Mouse (Mus musculus) midbrain, embryonic 15.5 days (tissue): ENCODE measurements around the gene Myo6. TPM values are rescaled to one million over a fixed set of nuclear protein-coding genes. Genes with fewer than 3 reads are reported as not detected.
A peak's percentile ranks its signal among the peaks of the same experiment; 100 is the strongest.
"Not testable (repeated sequence)": the region's sequence is repeated elsewhere in the genome, so short reads cannot be mapped to it uniquely, and the experiment has no call there.

Experiments
- ATAC-seq: fragments of 200-750 bp; cut with Nextera tagmentation; replicated peaks from 2 replicates; pipeline ENCODE4 v1.8.0; 2017; ENCODE audit warnings: moderate TSS enrichment
- H3K27ac ChIP-seq: fragments of 300-500 bp; sonication (generic); 2 replicates; pipeline ENCODE4 v1.5.1; 2015; ENCODE audit warnings: mild to moderate bottlenecking, inconsistent platforms
- H3K27me3 ChIP-seq: fragments of 300-500 bp; sonication (generic); replicated peaks from 2 replicates; pipeline ENCODE4 v1.6.1; 2015; ENCODE audit warnings: inconsistent platforms
- H3K36me3 ChIP-seq: fragments of 300-500 bp; sonication (generic); replicated peaks from 2 replicates; pipeline ENCODE4 v1.6.1; 2015; ENCODE audit warnings: inconsistent platforms
- H3K4me1 ChIP-seq: fragments of 300-500 bp; sonication (generic); 2 replicates; pipeline ENCODE4 v1.6.1; 2015; ENCODE audit warnings: inconsistent platforms
- H3K4me2 ChIP-seq: fragments of 300-500 bp; sonication (generic); 2 replicates; pipeline ENCODE4 v1.6.1; 2015; ENCODE audit warnings: inconsistent platforms, mild to moderate bottlenecking, moderate library complexity
- H3K4me3 ChIP-seq: fragments of 300-500 bp; sonication (generic); 2 replicates; pipeline ENCODE4 v1.5.1; 2015; ENCODE audit warnings: mild to moderate bottlenecking, inconsistent platforms
- H3K9ac ChIP-seq: fragments of 300-500 bp; sonication (generic); 2 replicates; pipeline ENCODE4 v1.6.1; 2015; ENCODE audit warnings: mild to moderate bottlenecking, inconsistent platforms
- H3K9me3 ChIP-seq: fragments of 300-500 bp; sonication (generic); 2 replicates; pipeline ENCODE4 v1.6.1; 2016; ENCODE audit warnings: inconsistent platforms
- WGBS: fragments of 180-500 bp; shearing (Covaris S2); methylation state at CpG from one replicate; pipeline ENCODE4 v1.1.7; 2015; ENCODE audit warnings: mixed read lengths; 5-methylcytosine and 5-hydroxymethylcytosine counted together
- polyA plus RNA-seq: library from polyadenylated mRNA; unstranded; fragments of >200 nt; fragmentation: Nextera tagmentation; extraction: Ambion mirVana; gene quantifications from 2 replicates; pipeline ENCODE4 v1.2.1, GENCODE M21; 2015

Myo6 gene
- polyA plus RNA-seq, 1 experiment from 2014 or later = 18.1 TPM

DNA sequence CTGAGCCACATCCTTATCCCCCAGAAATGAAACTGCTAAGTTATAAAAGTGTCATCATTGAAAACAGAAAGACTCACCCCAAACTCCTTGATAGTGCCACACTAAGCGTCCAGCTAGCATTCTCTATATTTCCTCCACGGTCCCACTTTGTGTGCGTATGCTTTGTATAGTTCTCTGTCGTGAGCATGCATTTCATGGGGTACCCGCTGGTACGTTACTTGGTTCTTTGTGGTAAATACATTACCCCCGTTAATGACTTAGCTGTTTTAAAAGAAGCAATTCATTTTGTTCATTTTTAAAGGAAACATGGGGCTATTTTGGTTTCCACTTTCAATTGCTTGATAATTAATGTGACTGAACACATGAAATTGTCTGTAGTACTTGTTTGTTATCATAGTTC is 122.0 kb downstream of the Myo6 start:
- Histone ChIP-seq H3K9ac (no peak overlapping the region), H3K4me3 (no peak overlapping the region), H3K4me2 (no peak overlapping the region), H3K36me3 (0 out of 2 replicates have a peak, but pooled peaks cover 2% of the 10 kb centered on the region), H3K4me1 (no peaks in the 10 kb centered on the region), H3K27me3 (no peaks in the 10 kb centered on the region), H3K27ac (no peak overlapping the region), H3K9me3 (no peaks in the 10 kb centered on the region)
- ATAC-seq = no peak
- 92% methylated on average over 7 of the region's 7 CpGs for WGBS

DNA sequence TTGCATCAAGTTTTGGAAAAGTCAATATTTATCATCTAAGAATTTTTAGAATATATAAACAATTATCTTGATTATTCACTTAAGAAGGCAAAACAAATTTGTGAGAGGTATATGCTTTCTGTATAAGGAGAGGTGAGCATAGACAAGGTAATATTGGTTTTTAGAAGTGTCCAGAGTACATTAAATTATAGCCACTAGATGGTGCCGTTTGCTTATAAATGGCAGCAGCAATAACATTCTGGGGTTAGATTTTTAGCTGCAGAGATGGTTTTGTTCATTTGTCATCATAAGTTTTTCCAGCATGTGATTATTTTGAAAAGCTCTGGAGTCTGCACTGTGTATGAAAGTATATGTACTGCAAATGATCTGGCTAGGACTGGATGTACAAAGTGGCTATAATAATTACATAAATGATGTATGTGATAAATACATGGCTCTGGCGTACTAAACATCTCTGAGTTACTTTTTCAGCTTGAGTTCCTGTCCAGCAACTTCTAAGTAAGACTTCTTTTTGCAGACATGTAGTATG is 128.3 kb downstream of the Myo6 start:
- 0 out of 2 replicates have a peak, but pooled peaks have one; percentile 42 for ATAC-seq
- H3K27me3 ChIP-seq = no peaks in the 10 kb centered on the region
- H3K4me2 ChIP-seq = no peak overlapping the region
- 57% methylated on average over 2 of the region's 2 CpGs for WGBS
- H3K4me3 ChIP-seq = no peak overlapping the region
- H3K27ac ChIP-seq = no peak overlapping the region
- H3K9ac ChIP-seq = no peak overlapping the region
- no peaks in the 10 kb centered on the region for H3K9me3 ChIP-seq
- H3K4me1 ChIP-seq = no peaks in the 10 kb centered on the region
- 0 out of 2 replicates have a peak, but pooled peaks cover 7% of the 10 kb centered on the region for H3K36me3 ChIP-seq

DNA sequence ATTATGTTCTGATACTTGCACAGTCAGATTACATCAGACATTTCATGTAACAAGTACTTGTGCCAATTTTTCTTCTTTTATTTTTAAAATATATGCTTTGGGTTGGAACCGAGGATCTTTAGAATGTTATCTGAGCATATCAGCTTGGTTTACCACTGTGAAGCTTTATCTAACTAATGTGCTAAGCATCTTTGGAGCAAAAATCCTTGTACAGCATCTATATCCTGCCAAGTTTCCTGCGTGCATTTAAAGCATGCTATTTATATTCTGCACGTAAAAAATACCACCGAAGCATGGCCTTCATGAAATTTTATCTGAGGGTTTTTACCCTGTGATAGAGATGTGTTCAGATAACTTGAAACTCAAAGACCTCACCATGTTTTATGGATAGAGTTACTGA is 131.3 kb downstream of the Myo6 start:
- Histone ChIP-seq H3K27ac (no peak overlapping the region), H3K9ac (no peak overlapping the region), H3K4me3 (no peak overlapping the region), H3K36me3 (0 out of 2 replicates have a peak, but pooled peaks cover 7% of the 10 kb centered on the region), H3K9me3 (no peaks in the 10 kb centered on the region), H3K27me3 (no peaks in the 10 kb centered on the region), H3K4me2 (no peak overlapping the region), H3K4me1 (no peaks in the 10 kb centered on the region)
- 72% methylated on average over 4 of the region's 4 CpGs for WGBS
- no peak for ATAC-seq

DNA sequence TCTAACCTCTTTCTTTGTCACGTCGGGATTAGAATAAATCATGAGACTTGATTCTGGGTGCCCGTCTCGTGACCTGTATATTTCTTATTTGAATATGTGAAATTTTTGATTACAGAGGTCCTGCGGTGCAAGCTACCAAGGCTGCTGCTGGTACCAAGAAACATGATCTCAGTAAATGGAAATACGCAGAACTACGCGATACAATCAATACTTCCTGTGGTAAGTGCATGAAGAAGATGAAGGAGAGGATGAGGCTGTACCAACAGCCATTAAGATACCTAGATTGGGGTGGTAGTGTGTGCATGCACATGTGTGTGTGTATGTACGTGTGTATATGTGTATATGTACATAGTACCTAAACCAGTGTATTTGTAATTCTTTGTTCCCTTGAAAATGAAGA is 134.2 kb downstream of the Myo6 start:
- Histone ChIP-seq H3K27me3 (no peaks in the 10 kb centered on the region), H3K4me2 (no peak overlapping the region), H3K4me1 (no peaks in the 10 kb centered on the region), H3K36me3 (no peaks in the 10 kb centered on the region), H3K9me3 (no peaks in the 10 kb centered on the region), H3K4me3 (no peak overlapping the region), H3K27ac (no peak overlapping the region), H3K9ac (no peak overlapping the region)
- no peak for ATAC-seq
- WGBS = 92% methylated on average over 9 of the region's 9 CpGs

DNA sequence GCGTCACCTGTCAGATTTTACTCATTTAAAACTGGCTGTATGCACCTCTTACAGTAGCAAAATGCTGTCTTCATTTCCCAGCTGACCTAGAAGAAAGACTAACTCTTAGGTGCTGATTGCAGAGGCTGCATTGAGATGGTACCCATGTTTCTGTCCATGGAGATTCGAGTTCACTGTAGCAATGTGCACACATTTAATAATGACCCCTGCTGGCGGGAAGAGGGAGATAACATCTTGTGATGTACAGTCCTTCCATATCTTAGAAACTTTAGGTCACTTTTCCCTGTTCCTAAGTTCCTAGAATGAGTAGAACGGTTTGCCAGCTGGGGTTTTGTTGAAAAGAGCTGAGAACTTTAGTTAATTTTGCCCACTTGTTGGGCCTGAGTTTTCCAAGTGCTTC is 138.7 kb downstream of the Myo6 start:
- H3K9me3 ChIP-seq = no peaks in the 10 kb centered on the region

DNA sequence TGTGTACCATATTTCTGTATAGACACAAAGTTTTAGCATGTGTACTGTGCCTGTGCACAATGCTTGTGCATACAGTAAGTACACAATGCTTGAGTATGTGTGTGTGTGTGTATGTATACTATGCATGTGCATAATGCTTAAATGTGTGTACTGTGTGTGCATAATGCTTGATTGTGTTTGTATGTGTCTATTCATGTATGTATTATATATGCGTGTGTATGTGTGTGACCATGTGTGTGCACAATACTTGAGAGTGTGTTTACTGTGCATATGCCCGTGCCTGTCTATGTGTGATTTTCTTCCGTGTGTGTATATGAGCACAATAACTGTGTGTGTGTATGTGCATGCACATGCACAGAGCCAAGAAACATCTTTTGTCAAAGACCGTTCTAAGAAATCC is 141.6 kb downstream of the Myo6 start:
- Histone ChIP-seq H3K9me3 (no peaks in the 10 kb centered on the region), H3K4me2 (peak overlapping the region; percentile 42), H3K27me3 (no peaks in the 10 kb centered on the region), H3K4me3 (peak overlapping the region; percentile 26), H3K9ac (no peak overlapping the region), H3K36me3 (no peaks in the 10 kb centered on the region), H3K27ac (peak overlapping the region; percentile 59; the same call in 1 of the 2 replicates), H3K4me1 (peaks cover 6% of the 10 kb centered on the region; the same call in 1 of the 2 replicates)
- ATAC-seq = peak; percentile 73
- 73% methylated on average over 4 of the region's 4 CpGs for WGBS

More for the DNA sequence above, 138.7 kb downstream of the Myo6 start:
- WGBS = 77% methylated on average over 4 of the region's 4 CpGs
- ATAC-seq = no peak
- Histone ChIP-seq H3K4me1 (peaks cover 6% of the 10 kb centered on the region; the same call in 1 of the 2 replicates), H3K4me3 (no peak overlapping the region), H3K4me2 (no peak overlapping the region), H3K27ac (no peak overlapping the region), H3K36me3 (no peaks in the 10 kb centered on the region), H3K27me3 (no peaks in the 10 kb centered on the region), H3K9ac (no peak overlapping the region)

DNA sequence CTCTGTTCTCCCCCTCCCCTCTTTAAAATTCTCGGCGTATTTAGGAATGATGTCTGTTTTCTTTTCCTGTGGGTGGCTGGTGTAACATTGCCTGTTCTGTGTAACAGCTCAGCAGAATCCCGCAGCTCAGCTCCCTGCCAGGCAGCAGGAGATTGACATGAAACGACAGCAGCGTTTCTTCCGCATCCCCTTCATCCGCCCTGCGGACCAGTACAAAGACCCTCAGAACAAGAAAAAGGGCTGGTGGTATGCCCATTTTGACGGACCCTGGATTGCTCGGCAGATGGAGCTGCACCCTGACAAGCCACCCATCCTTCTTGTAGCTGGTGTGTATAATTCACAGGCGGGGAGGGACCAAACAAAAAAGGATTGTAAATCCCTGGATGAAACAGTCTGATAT is 142.0 kb downstream of the Myo6 start:
- peak overlapping the region; percentile 44 for H3K9ac ChIP-seq
- no peaks in the 10 kb centered on the region for H3K36me3 ChIP-seq
- 11% methylated on average over 11 of the region's 11 CpGs for WGBS
- peaks cover 6% of the 10 kb centered on the region; the same call in 1 of the 2 replicates for H3K4me1 ChIP-seq
- H3K4me3 ChIP-seq = peak overlapping the region; percentile 26
- peak; percentile 90 for ATAC-seq
- H3K27ac ChIP-seq = peak overlapping the region; percentile 59
- no peaks in the 10 kb centered on the region for H3K9me3 ChIP-seq
- H3K27me3 ChIP-seq = no peaks in the 10 kb centered on the region
- peak overlapping the region; percentile 42 for H3K4me2 ChIP-seq

DNA sequence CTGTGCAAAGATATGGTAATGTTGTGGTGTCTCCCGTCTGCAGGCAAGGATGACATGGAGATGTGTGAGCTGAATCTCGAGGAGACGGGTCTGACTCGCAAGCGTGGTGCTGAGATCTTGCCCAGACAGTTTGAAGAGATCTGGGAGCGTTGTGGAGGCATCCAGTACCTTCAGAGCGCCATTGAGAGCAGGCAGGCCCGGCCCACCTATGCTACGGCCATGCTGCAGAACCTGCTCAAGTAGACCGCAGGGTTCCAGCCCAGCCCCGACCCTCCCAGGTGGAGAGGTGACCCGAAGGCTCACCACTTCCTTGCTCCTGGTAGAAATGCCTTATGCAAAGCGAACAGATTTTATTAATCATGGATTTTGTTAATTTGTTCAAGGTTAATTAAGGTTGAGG is 142.8 kb downstream of the Myo6 start:
- Histone ChIP-seq H3K9ac (no peak overlapping the region), H3K4me3 (no peak overlapping the region), H3K36me3 (no peaks in the 10 kb centered on the region), H3K4me2 (no peak overlapping the region), H3K27ac (no peak overlapping the region), H3K4me1 (peaks cover 6% of the 10 kb centered on the region; the same call in 1 of the 2 replicates), H3K27me3 (no peaks in the 10 kb centered on the region), H3K9me3 (no peaks in the 10 kb centered on the region)
- 80% methylated on average over 13 of the region's 13 CpGs for WGBS
- peak; percentile 50 for ATAC-seq

DNA sequence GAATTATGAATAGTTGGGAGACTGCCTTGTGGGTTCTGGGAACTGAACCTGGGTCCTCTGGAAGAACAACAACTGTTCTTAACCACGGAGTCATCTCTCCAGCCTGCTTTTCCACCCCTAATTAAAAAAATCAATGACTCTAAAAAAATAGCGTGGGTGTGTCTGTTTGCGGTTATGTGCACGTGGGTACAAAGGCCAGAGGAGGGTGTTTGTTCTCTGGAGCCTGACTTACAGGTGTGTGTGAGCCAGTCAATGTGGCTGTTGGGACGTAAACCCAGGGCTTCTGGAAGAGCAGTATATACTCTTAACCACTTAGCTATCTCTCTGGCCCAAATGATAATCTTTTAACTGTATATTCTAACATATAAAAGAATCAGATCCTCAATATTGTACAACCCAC is 148.8 kb downstream of the Myo6 start:
- Histone ChIP-seq H3K27ac (no peak overlapping the region), H3K9ac (no peak overlapping the region), H3K4me1 (no peaks in the 10 kb centered on the region), H3K36me3 (no peaks in the 10 kb centered on the region), H3K4me3 (no peak overlapping the region), H3K27me3 (no peaks in the 10 kb centered on the region), H3K9me3 (no peaks in the 10 kb centered on the region), H3K4me2 (no peak overlapping the region)
- no peak for ATAC-seq
- WGBS = 92% methylated on average over 5 of the region's 5 CpGs

DNA sequence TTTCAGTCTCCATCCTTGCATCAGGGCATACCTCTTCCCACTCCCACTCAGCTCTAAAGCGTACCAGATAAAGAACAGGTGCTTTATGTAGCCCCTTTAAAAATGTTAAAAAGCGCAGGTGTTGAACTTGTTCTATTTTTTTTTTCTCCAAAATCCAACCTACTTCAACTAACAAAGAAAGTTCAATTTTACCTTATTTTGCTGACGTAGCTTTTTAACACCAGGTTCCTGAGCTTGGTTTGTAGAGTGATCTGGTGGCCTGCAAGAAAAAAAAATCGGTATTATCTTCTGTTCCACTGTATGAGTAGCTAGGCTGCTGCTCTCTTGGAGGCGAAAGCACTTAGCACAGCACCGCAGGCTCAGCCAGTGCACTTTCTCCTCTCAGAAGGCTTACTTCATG is 151.1 kb downstream of the Myo6 start:
- Histone ChIP-seq H3K27me3 (no peaks in the 10 kb centered on the region), H3K9ac (no peak overlapping the region), H3K36me3 (no peaks in the 10 kb centered on the region), H3K4me2 (no peak overlapping the region), H3K27ac (no peak overlapping the region), H3K4me1 (no peaks in the 10 kb centered on the region), H3K9me3 (no peaks in the 10 kb centered on the region), H3K4me3 (no peak overlapping the region)
- WGBS = 93% methylated on average over 6 of the region's 6 CpGs
- no peak for ATAC-seq

DNA sequence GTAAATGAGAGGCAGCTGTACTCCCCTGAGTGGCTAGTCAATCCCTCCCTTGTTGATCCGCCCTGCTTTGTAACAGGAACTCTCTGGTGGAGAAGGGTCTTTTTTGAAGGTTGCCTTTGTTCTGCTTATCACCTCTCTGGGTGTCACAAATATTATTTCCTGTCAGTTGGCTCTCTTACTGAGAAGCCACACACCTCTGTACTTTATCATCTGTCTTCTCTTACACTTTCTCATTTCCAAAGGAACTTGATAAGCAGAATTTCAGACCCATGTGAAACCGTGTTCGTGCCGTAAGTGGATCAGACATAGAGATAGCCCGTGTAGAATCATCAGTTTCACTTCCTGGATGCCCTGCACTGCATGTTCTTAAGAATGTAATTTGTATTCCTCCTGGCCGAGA is 153.2 kb downstream of the Myo6 start:
- 92% methylated on average over 6 of the region's 6 CpGs for WGBS
- ATAC-seq = no peak

DNA sequence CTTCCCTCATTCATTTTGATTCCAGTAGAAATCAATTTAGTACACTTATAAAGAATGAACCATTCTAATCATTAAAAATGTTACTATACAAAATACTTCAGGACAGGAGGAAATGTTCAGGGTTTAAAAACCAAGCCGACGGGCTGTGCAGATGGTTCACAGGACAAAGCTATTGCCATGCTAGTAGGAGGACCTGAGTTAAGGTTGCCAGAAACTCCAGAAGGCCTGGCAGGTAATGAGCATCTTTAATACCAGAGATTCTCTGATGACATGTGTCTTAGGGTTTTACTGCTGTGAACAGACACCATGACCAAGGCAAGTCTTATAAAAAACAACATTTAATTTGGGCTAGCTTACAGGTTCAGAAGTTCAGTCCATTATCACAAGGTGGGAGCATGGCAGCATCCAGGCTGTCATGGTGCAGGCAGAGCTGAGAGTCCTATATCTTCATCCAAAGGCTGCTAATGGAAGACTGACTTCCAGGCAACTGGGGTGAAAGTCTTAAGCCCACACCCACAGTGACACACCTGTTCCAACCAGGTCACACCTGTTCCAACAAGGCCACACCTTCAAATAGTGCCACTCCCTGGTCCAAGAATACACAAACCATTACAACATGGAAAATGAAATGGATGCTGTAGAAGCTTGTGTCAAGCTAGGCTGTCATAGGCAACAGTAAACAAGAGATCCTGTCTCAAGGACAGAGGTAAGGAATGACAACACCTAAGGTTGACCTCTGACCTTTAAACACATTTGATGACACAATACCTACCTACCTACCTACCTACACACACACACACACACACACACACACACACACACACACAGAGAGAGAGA is 156.4 kb downstream of the Myo6 start:
- H3K4me3 ChIP-seq, H3K9ac ChIP-seq, H3K9me3 ChIP-seq, ATAC-seq, H3K27me3 ChIP-seq, H3K27ac ChIP-seq, H3K4me2 ChIP-seq, H3K4me1 ChIP-seq, H3K36me3 ChIP-seq: not testable (repeated sequence)
- WGBS = 94% methylated on average over 2 of the region's 2 CpGs

More for the DNA sequence above, 153.2 kb downstream of the Myo6 start:
- Histone ChIP-seq H3K4me3 (no peak overlapping the region), H3K4me2 (no peak overlapping the region), H3K9ac (no peak overlapping the region), H3K9me3 (no peaks in the 10 kb centered on the region), H3K4me1 (no peaks in the 10 kb centered on the region), H3K36me3 (no peaks in the 10 kb centered on the region), H3K27ac (no peak overlapping the region), H3K27me3 (no peaks in the 10 kb centered on the region)
